Mouse (Mus musculus) heart, postnatal 25 days (tissue): ENCODE measurements around the gene Sh3glb2. TPM values are rescaled to one million over a fixed set of nuclear protein-coding genes. Genes with fewer than 3 reads are reported as not detected.

Experiments used
- microRNA-seq: library from miRNA; unstranded; fragments of <30 nt; microRNA quantifications from one replicate; pipeline ENCODE4 v1.2.0, GENCODE M21; 2022
- total RNA-seq, 2 experiments: library from RNA; stranded (reverse); gene quantifications; 2 replicates each; pipeline ENCODE4 v1.2.3; 2021

Sh3glb2 gene
- total RNA-seq, 2 experiments from 2014 or later, result 39.7 to 40.3 TPM

Small RNAs within 50 kb of the gene (microRNA-seq; reads per million reads assigned to microRNA genes)
- not detected for gene Gm47292

Other genes with a start within 250 kb of the Sh3glb2 start
- gene Zer1, start 234.8 kb downstream of the Sh3glb2 start, total RNA-seq, result 10 to 100 TPM; 23.5 to 26.7 TPM
- 10 to 100 TPM; 19.9 to 23.0 TPM for gene Tbc1d13, start 225.6 kb downstream of the Sh3glb2 start, total RNA-seq
- gene Endog, start 187.8 kb downstream of the Sh3glb2 start, total RNA-seq, result 100 to 1,000 TPM in 1 of 2 experiments, 10 to 100 TPM in 1; 93.8 to 100 TPM
- gene Spout1, start 180.9 kb downstream of the Sh3glb2 start, total RNA-seq, result 1 to 10 TPM; 4.5 to 6.1 TPM
- gene Kyat1, start 153.5 kb downstream of the Sh3glb2 start, total RNA-seq, result 10 to 100 TPM; 43.1 to 44.0 TPM
- gene Lrrc8a, start 121.6 kb downstream of the Sh3glb2 start, total RNA-seq, result 10 to 100 TPM; 58.2 to 66.7 TPM
- 1 to 10 TPM; 3.7 to 4.4 TPM for gene Gm28035, start 118.8 kb downstream of the Sh3glb2 start, total RNA-seq
- 100 to 1,000 TPM in 1 of 2 experiments, 10 to 100 TPM in 1; 94.8 to 104 TPM for gene Phyhd1, start 93.1 kb downstream of the Sh3glb2 start, total RNA-seq
- under 1 TPM in 1 of 2 experiments, not detected in 1; 0.91 TPM for gene Gm28038, start 78.3 kb downstream of the Sh3glb2 start, total RNA-seq
- 10 to 100 TPM; 23.6 to 26.3 TPM for gene Dolk, start 73.0 kb downstream of the Sh3glb2 start, total RNA-seq
- gene Nup188, start 72.9 kb downstream of the Sh3glb2 start, total RNA-seq, result 10 to 100 TPM; 19.6 to 20.0 TPM
- 10 to 100 TPM; 68.5 to 74.0 TPM for gene Miga2, start 4.9 kb upstream of the Sh3glb2 start, total RNA-seq
- gene Dolpp1, start 32.9 kb upstream of the Sh3glb2 start, total RNA-seq, result 10 to 100 TPM in 1 of 2 experiments, 1 to 10 TPM in 1; 8.3 to 10.4 TPM
- gene Crat, start 56.5 kb upstream of the Sh3glb2 start, total RNA-seq, result 100 to 1,000 TPM; 433 to 486 TPM
- gene Ptpa, start 56.7 kb upstream of the Sh3glb2 start, total RNA-seq, result 10 to 100 TPM; 91.2 to 92.3 TPM
- gene Ier5l, start 114.9 kb upstream of the Sh3glb2 start, total RNA-seq, result 1 to 10 TPM; 4.1 to 6.9 TPM
- gene Cstad, start 235.7 kb upstream of the Sh3glb2 start, total RNA-seq, result 1 to 10 TPM; 1.2 TPM